Mouse (Mus musculus) G1E (cell line): ENCODE measurements around the gene D430042O09Rik.

Experiments used
- CTCF ChIP-seq: IDR thresholded peaks from 2 replicates; pipeline ENCODE4 v1.5.1; 2012; ENCODE audit warnings: low read depth, low read length, inconsistent platforms, mixed read lengths
- GATA1 ChIP-seq: IDR thresholded peaks from 2 replicates; pipeline ENCODE4 v1.6.1; 2012; ENCODE audit warnings: borderline replicate concordance, low read length, inconsistent platforms, mixed read lengths

DNA sequence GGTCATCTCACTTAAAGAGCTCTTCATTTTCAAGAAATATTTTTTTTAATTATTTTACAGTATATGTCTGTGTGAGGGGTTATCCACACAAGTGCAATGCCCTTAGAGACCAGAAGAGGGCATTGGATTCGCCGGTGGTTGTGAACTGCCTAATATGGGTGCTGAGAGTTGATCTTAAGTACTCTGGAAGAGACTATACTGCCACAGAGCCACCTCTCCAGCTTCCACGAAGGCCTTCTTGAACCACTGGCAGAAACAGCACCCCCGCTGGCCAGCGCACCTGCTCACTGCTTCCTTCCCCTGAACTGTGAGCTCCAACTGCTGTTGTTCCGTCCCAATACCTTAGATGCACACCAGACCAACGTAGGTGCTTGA lies 39.6 kb downstream of the D430042O09Rik start:
- TF ChIP-seq GATA1 (no peak), CTCF (peak; percentile 33; the same call in 1 of the 2 replicates)
